Mouse (Mus musculus) brain, embryonic 14.5 days (tissue): ENCODE results near the gene Slc38a1.

Source experiments
- CTCF ChIP-seq: fragments of 200-500 bp; IDR thresholded peaks from 2 replicates; pipeline ENCODE4 v1.5.1; 2012; ENCODE audit warnings: inconsistent platforms, mild to moderate bottlenecking, moderate library complexity, borderline replicate concordance; ENCODE audit not compliant: insufficient read depth, insufficient read length; ENCODE audit errors: extremely low read depth
- POLR2A ChIP-seq: fragments of 200-500 bp; IDR thresholded peaks from 2 replicates; pipeline ENCODE4 v1.6.1; 2012; ENCODE audit warnings: mild to moderate bottlenecking, inconsistent platforms, borderline replicate concordance; ENCODE audit not compliant: poor library complexity, insufficient read depth, insufficient read length, severe bottlenecking; ENCODE audit errors: extremely low read depth

GRCm38 (mm10) chr15:96548363-96548762 is 94.3 kb downstream of the Slc38a1 start:
- no peak for TF ChIP-seq CTCF
- TF ChIP-seq POLR2A = no peak
